Mouse (Mus musculus): Measurements from ENCODE around the gene Cyp2d11.
"Not testable (repeated sequence)": the region's sequence is repeated elsewhere in the genome, so short reads cannot be mapped to it uniquely, and the experiment has no call there.

Gene Cyp2d11

DNA sequence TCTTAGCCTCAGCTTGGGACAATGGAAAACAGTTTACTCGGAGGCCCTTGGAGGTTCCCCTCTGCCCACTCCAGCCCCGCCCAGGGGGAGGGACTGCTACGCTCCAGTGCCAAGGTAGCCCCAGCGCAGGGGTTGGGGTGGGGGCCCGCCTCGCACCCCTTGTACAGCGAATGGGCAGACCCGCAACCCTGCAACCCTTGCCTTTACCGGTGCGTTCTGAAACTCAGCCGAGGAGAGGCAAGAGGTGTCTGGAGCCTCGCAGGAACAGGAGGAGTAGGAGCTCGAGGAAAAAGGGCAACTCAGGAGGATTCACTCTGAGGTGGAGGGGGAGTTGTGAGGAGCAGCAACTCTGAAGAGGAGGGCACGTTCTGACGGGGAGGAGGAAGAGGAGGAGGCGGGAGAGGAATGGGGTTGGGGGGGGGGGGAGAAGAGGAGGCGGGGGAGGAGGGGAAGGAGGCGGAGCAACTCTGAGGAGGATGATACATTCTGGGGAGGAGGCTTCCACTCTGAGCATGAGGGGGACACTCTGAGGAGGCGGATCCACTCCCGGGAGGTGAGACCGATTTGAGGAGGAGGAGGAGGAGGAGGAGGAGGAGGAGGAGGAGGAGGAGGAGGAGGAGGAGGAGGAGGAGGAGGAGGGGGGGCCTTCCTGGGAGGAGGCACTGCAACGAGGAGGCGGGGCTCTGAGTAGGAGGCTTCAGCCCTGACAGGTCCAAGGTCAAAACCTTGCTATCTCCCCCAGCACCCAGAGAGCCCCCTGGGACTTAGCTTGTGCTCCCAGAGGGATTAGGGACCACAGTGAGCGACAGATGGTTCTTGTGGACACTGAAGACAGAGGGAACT is 13.7 kb downstream of the Cyp2d11 start, which contains the start of gene Cyp2d22:
TSS of gene Cyp2d22 (minus strand) at position 390 of the 843 bp plus-strand sequence.
- DNase-seq (ENCODE audit: low spot score in 2 of 2) = peak; percentile 38 to 44

DNA sequence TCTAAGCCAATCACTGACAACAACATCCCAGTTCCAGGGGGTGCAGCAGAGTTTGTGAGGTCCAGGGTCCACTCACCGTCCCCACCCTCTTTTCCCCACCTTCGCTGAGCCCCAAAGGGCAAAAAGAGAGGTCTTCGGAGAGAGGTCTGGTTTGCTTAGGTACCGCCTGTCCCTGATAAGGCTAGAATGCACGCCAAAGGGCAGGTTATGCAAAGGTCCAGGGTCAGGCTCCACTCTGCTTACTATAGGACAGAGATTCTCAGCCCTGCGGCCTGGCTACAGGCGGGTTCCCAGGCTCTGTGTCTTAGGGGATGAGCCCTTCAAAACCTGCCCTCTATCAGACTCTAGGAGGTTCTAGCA is 14.3 kb downstream of the Cyp2d11 start:
- DNase-seq (ENCODE audit: low spot score in 2 of 2) = no peak

DNA sequence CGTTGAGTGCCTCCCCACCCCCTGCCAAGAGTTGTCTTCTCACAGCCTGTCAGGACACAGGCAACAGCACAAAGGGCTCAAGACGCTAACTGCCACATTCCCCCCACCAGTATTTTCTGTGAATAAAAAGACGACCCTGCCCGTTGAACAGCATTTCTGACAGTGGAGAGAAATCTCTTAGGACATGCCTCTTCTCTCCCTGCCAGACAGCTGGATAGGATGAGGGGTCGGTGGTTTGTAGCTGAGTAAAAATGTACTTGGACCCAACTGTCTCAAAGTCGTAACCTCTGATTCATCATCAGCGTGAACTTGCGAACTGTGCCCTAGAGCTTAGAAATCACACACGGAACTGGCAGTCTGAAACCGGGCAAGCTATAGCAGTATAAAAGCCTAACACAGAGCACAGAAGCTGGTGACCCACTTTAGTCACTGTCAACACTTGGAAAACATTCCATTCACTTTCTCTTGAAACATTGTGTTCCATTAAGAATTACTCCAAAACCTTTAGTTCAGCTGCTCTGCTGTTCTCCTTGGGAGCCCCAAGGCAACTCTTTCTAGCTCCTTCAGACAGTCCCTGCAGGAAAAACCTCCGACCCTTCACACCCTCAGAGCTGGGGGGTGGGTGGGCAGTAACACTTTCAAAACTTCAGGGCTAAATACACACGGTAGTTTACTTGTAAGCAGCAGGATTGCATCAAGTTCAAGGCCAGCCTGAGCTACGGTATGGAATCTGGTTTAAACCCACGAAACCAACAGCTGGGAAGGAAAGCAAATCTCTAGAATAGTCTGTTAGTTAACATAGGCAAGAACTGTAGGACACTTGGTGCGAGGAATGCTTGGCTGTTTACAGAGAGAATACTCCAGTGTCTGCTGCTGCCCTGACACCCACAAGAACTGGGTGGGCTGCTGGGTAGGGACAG is 15.3 kb downstream of the Cyp2d11 start:
- no peak for DNase-seq (ENCODE audit: low spot score in 2 of 2)

DNA sequence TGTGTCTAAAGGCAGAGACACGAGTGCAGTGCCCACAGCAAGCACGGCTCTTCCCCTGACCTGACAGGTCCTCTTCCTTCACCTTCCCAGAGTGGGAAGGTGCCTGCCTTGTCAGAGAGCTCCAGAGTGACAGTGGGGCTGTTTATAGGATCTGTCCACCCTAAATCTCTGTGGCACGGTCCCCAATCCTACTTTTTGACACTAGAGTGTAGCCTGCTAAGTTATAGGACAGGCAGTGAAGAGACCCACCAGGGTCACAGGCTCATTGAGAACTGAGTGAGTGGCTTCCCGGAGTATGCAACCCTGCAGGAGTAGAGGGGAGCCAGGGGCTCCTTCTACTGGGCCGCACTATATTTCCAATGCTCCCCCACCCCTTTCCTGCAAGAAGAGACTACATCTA is 16.1 kb downstream of the Cyp2d11 start:
- DNase-seq (ENCODE audit: low spot score in 2 of 2) = no peak

DNA sequence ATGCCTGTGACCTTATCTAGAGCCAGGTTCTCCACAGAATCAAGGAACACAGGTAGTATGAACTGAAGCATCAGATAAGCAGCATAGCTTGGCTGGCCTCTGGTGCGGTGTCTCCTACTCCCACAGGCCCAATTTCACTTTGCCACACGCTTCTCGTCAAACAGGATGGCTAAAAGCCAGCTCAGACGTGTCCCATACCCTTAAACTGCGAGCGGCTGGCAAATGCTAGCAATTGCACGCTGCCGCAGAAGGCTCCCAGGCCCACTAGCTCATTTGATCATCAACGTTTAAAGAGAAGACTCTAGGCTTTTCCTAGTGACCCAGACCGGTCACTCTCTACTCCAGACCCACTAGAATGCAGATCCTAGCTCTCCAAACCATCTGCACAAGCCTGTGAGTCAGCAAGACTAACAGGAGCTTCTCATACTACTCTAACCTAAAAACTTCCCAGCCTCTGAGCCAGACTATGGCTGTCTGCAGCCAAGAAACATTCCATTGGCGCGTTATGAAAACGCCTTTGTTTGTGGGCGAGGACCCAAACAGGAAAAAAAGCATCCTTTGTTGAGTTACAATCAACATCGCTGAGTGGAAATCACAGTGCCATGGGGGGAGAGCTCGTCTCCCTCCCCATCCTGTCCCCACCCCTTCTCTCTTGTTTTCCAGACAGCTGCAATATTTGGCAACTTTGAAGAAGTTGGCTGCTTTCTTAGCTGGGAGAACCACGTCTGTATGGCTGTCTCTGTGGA is 17.3 kb downstream of the Cyp2d11 start:
- peak in 1 of 2 experiments; percentile 35 for DNase-seq (ENCODE audit: low spot score in 2 of 2)

DNA sequence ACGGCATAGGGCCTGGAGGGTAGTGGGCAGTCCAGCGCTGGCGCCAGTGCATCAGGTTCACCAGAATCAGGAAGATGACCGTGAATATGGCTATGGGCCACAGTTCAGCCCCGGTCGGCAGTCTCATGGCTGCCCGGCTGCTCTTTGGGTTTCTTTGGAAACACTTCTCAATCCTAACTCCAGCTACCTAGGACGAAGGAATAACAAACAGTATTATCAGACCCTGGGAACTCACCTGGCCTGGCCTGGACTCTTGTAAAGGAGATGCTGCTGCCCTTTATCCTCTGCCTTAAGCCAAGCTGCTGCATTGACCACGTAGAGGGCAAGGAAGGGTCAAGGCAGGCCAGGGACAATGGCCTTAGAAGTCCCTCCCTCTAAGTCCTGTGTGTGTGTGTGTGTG is 18.0 kb downstream of the Cyp2d11 start:
- no peak for DNase-seq (ENCODE audit: low spot score in 2 of 2)

DNA sequence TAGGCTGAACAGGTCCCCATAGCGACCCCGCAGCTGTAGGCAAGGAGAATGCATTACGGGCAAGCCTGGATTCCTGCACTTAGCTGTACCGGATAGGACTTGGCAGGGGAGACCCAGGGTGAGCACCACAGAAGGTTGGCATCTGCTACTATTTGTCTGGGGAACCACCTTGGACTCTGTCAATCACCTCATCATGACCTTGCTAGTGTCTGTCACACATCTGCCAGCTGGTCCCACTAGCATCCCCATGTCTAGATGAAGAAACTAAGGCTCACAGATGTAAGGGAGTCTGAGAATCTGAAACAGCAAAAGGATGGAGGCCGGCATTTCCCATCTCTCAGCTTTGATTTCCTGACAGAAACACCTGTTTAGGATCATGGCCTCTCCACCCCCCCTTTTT is 19.4 kb downstream of the Cyp2d11 start:
- no peak for DNase-seq (ENCODE audit: low spot score in 2 of 2)

DNA sequence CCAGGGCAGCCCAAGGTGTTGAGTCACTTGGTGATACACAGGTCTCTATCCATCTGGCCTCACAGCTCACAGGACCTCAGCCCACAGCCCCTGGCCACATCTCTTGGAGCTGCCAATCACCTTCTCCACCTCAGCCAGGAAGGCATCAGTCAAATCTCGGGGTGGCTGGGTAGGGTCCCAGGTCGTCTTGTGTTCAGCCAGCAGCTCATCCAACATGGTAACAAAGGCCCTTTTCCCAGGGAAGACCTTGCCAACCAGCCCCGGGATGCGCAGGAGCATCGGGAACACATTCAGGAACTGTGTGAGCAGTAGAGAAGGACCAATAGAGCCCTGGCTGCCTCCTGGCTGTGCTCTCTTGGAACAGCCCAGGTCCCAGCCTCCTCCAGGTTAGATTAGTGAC is 20.8 kb downstream of the Cyp2d11 start:
- no peak for DNase-seq (ENCODE audit: low spot score in 2 of 2)

DNA sequence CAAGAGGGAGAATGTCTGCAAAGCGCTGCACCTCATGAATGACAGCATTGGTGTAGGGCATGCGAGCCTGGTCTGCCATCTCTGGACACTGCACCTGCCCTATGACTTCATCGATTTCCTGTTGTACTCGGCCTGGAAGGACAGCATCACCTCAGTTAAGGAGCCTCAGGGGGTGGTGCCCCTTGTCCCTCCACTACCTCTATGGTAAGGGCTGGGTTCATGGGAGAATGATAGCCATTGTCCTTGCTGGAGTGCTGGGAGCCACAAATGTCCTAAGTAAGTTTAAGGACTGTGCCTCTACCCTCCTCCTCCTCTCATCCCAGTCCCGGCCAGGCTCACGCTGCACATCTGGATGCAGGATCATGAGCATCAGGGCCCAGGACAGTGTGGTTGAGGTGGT is 21.4 kb downstream of the Cyp2d11 start:
- no peak for DNase-seq (ENCODE audit: low spot score in 2 of 2)

DNA sequence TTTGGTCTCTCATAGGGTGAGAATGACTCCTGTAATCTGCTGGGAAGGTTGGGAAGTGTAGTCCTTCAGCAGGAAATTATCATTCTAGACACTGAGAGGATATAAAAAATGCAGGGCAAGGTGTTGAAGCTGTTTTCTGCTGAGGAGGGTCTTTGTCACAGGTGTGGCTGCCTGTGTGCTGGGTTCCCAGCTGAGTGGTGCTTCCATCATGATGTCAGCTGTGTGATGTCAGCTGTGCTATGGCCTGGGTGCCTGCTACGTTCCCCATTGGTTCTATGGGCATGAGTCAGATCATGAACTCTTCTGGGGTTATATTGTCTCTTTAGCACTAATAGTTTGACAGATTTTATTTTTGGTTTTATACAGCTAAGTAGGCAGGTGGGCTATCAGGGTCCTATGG is 25.0 kb downstream of the Cyp2d11 start:
- no peak for DNase-seq (ENCODE audit: low spot score in 2 of 2)

DNA sequence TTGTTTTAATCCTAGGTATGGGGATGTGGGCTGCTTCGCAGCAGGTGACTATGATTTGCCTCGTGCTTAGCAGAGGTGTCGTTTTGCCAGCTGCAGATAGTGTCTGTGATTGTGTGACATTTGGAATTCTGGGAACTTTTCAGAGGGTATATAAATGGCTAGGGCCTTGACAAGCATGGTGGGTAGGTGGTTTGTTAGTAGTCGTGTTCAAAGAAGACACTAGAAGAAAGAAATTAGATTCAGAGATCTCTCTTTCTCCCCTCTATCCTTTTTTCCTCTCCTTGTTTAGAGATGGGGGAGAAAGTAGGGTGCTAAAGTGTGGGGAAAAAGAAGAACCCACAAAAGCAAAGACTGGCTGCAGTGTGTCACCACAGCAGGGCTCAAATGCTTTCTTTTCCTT is 25.7 kb downstream of the Cyp2d11 start:
- no peak for DNase-seq (ENCODE audit: low spot score in 2 of 2)

DNA sequence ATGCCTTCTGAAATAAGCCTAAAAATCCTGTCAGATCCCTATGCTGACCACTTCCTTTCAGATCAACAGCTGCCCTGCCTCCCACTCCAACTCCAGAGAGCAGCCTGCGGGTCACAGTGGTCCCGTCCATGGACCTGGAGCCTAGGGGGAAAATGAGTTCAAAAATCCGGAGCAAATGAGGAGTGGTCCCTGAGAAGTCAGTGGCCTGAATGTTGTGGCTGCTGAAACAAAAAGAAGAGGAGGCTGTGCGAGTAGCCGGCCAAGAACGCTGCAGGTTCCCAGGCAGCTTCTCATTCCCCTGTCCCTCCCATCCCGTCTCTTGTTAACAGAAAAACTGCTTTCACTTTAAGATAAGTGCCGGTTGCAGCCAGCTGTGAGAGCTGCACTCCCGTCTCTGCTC is 29.3 kb downstream of the Cyp2d11 start:
- DNase-seq (ENCODE audit: low spot score in 2 of 2) = not testable (repeated sequence)

DNA sequence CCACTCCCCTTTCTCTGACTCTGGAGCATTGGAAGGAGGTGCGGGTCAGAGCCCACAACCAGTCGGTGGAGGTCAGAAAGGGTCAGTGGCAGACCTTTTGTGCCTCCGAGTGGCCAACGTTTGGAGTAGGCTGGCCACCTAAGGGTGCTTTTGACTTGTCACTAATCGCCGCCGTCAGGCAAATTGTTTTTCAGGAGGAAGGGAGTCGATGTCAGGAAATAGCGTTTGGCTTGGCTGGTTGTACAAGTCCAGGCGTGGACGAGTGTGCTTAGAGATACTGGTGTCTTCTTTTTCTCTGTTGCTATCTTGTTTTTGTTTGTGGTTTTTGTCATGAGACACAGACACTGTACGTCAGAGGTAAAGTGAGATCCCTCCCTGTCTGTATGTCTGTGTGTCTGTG is 30.0 kb downstream of the Cyp2d11 start:
- DNase-seq (ENCODE audit: low spot score in 2 of 2) = not testable (repeated sequence)

DNA sequence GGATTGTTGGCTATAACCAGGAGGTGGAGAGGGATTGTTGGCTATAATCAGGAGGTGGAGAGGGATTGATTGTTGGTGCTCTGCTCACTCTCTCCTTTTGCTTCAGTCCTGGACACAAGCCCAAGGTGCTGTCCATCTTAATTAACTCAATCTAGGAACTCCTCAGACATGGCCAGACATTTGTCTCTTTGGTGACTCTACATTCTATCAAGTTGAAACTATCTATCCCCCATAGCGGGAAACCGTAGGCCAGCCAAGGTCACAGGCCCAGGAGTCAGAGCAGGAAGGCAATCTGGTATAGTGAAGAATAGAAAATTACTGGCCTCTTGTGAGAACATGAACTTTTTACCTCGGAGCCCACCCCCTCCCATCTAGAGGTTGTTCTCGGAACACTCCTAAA is 31.6 kb downstream of the Cyp2d11 start:
- DNase-seq (ENCODE audit: low spot score in 2 of 2) = no peak

DNA sequence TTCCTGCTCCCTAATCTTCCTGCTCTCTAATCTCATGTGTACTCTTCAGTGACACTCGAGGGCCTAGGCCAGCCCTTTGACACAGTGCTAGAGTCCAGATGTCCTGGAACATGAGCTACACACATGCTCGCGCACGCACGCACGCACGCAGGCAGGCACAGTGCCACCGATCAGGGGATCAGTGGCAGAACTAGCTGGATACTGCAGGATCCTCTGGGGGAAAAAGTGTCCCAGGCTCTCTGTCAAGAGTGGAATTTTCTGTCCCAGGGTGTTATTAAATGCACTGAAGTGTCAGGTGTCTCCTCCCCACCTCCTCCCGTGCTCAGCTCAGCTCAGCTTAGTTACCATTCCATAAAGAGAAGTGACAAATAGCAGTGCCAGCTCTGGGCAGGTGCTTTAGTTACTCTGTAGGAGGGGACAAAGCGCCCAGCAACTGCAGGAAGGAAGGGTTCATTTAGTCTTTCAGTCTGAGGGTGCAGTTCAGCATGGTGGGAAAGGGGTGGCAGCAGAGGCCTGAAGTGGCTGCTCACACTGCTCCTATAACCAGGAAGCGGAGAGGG is 32.3 kb downstream of the Cyp2d11 start:
- DNase-seq (ENCODE audit: low spot score in 2 of 2) = no peak

DNA sequence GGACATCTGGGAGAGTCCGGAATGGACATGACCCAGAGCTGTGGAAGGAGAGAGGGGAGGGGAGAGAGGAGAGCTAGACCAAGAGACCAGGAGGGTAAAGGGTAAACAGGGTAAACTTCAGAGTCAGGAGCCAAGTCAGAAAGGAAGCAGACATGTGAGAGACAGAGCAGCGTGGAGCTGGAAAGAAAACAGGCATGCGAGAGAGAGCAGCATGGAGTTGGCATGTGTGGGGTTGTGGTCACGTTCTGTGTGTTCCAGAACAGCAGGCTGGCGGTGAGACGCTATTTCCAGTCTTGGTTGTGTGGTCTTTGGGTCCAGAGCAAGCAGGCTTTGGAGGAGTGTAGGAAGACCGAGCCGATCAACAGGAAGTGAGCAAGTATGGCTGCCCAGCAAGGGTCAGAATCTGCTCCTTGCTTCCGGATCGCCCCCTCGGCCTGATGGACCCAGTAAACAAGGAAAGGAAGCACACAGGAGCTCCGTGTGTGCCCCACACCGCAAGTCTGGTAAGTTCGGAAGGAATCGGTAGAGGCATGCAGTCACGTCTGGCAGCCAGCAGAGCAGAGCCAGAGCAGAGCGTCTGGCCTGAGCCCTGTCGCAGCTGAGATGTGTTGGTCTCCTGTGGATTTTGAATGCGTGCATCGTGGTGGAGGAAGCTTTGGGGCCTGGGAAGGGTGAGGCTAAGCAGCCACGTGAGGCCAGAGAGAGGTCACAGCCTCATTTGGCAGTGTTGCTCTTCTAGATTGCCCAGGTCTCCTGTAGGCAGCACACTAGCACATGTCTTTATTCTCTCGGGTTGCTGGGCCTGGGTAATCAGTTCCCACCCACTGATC is 35.2 kb downstream of the Cyp2d11 start:
- DNase-seq (ENCODE audit: low spot score in 2 of 2) = no peak

DNA sequence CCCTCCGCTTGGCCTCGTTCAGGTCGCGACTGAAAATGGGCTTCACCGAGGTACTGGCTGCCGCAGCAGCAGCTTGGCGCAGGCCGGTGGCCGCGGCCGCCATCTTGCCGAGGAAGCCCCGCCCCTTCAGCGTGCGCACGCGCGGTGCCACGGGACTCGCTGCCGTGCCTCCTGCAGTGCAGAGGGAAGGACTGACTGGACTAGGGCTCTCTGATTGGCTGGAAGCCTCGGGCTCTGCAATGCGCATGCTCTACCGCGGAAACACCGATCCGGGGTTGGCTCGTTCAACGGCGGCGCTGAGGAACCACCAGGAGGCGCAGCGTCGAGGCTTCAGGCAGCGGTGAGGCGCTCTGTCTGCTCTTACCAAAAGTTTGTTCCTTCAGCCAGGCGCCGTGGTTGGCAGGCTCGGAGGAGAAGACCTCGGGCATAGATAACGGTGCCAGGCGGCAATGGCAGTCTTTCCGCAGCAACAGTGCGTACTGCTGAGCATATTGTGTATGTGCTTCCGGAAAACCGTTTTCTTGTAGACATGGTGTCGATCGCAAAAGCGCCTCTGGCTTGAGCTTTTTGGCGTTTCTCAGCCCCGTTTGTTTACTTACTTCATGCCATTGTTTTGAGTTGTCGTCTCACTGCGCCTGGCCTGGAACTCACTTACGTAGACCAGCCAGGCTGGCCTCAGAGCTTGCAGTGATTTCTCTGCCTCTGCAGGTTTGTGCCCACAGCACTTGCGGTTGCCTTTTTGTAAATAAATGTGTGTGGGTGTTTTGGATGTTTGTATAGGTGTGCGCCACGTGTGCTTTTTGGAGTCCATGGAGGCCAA is 39.5 kb downstream of the Cyp2d11 start, which contains the start of gene Ndufa6:
TSS of gene Ndufa6 (minus strand) at position 197 of the 820 bp plus-strand sequence.
- DNase-seq (ENCODE audit: low spot score in 2 of 2) = peak; percentile 93 to 96

DNA sequence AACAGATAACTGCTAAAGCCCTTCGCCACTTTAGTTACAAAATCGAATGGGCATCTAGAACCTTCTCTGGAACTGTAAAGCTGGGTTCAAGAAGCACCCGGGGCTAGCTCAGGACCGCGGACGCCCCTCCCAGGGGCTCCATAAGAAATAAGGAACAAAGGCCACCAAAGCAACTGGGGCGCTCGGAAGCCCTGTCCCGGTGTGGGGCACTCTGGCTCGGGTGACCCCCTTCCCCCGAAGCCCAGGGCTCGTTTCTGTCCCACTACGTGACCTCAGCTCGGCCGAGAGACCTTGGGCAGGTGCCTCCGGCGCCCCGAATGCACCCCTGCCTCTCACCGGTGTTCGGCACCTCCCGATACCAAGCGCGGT is 40.1 kb downstream of the Cyp2d11 start:
- no peak for DNase-seq (ENCODE audit: low spot score in 2 of 2)

DNA sequence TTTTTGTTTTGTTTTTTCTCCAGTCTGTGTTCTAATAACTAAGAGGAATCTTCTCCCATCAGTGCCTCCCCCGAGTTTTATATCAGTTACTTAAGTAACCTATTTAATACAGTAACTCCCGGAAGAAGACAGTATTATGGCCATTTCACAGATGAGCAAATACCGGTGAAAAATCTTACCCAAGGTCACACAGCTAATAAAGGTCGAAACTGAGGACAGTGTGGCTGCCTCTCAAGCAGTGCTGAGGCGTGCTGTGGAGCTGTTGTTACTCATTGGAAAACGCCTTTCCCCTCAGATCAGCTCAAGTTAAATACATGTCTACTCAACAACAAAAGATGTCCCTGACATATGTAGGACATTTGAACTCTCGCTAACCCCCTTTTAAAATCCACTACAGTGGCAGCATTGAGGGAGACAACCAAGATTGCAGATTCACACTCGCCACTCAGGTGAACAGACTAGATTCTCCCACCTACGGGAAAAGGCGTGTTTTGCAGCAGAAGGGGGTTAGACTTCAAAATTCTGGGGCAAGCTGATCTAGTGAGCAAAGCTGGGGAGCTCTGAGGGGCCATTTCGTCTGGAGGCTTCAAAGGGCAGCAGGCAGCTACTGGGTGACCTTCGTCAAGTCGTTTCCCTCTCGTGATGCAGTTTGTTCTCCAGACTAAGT is 40.6 kb downstream of the Cyp2d11 start:
- no peak for DNase-seq (ENCODE audit: low spot score in 2 of 2)

All from urinary bladder, adult 18-20 months (tissue).